In the genomic region with DNA sequence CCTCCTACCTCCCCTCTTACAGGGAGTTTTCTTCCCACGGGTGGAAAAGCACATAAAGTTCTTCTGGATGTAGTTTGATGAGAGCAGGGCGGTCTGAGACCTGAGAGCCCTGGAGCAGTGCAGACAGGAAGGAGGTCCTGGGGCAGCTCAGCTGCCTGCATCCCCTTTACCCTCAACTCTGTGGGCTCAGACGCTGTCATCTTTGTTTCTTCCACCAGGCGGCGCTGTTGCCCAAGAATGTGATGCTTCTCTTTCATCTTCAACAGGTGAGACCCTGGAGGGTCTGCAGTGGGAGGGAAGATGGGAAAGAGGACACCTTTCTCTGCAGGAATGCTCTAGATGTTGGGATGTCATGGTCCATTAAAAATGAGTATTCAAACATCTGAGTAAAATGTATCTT, we compare ENCODE assay signal across 10 mouse cellular contexts. TPM values are rescaled to one million over a fixed set of nuclear protein-coding genes. Genes with fewer than 3 reads are reported as not detected.
A peak's percentile ranks its signal among the peaks of the same experiment; 100 is the strongest.
DNase-seq lines count a peak whose midpoint lies in the region; ATAC-seq and TF ChIP-seq lines count a peak whose summit lies in the region.
"Not testable (repeated sequence)": the region's sequence is repeated elsewhere in the genome, so short reads cannot be mapped to it uniquely, and the experiment has no call there.
"Had no signal": no experiment of that assay in that cellular context is flagged by ENCODE, and none has a peak within 500 bp of the region (broad histone marks: within the 10 kb centered on the region; RNA-seq: fewer than 3 reads in every experiment).

No protein-coding gene starts in this region.

- not testable (repeated sequence) for H3K4me1 ChIP-seq in heart, embryonic 10.5 days; lung, embryonic 14.5 days (ENCODE audit: insufficient read depth)

- WGBS in heart, embryonic 10.5 days, result 3% methylated on average over 5 of the region's 5 CpGs
- 4% methylated on average over 5 of the region's 5 CpGs for WGBS in lung, embryonic 14.5 days

- not testable (repeated sequence) for H3K9me3 ChIP-seq in heart, embryonic 10.5 days; lung, embryonic 14.5 days (ENCODE audit: low read depth, low read length)

- H3K27me3 ChIP-seq in heart, embryonic 10.5 days (ENCODE audit: insufficient read depth, poor library complexity, severe bottlenecking); lung, embryonic 14.5 days (ENCODE audit: insufficient read depth, low read length): not testable (repeated sequence)

- not testable (repeated sequence) for H3K9ac ChIP-seq in lung, embryonic 14.5 days

- not testable (repeated sequence) for H3K4me3 ChIP-seq in heart, embryonic 10.5 days; lung, embryonic 14.5 days (ENCODE audit: low read depth, low read length)

- peak; percentile 72 for DNase-seq in CD4-positive, CD25-positive, alpha-beta regulatory T cell, adult 2 months (ENCODE audit: low read depth, low spot score)
- peak; percentile 65 for DNase-seq in adrenal gland, postnatal 25 days
- peak; percentile 39 for DNase-seq in embryo, embryonic 9.5 days (ENCODE audit: extremely low spot score)
- DNase-seq in heart, embryonic 10.5 days (ENCODE audit: low spot score), result peak; percentile 64
- DNase-seq in kidney, postnatal 4 days, result peak; percentile 80 to 83
- DNase-seq in lung, embryonic 14.5 days, result peak; percentile 58
- DNase-seq in ovary, postnatal 36 days (ENCODE audit: low spot score), result peak; percentile 49
- peak; percentile 66 for DNase-seq in thymus, postnatal 0 days (ENCODE audit: low spot score)

- not testable (repeated sequence) for H3K4me2 ChIP-seq in lung, embryonic 14.5 days

- ATAC-seq in lung, embryonic 14.5 days (ENCODE audit: insufficient read depth), result not testable (repeated sequence)

- not testable (repeated sequence) for H3K36me3 ChIP-seq in heart, embryonic 10.5 days; lung, embryonic 14.5 days (ENCODE audit: insufficient read depth)

- peak; percentile 82 for TF ChIP-seq CTCF in lung, embryonic 14.5 days (IDR thresholded peaks at IDR 0.05; ENCODE audit: low read depth)

- not testable (repeated sequence) for H3K27ac ChIP-seq in heart, embryonic 10.5 days; lung, embryonic 14.5 days (ENCODE audit: low read depth)

RNA-seq across cellular contexts. Expression of a gene that starts 24.4 kb away (rescaled TPM):
- total RNA-seq in adrenal gland, postnatal 25 days (2021), result 0.90 and 2.0 TPM in 2 replicates
- polyA plus RNA-seq in heart, embryonic 10.5 days (2016; fragmentation: Nextera tagmentation; extraction: Ambion mirVana), result 0.80 and 1.2 TPM in 2 replicates
- 1.0 and 1.1 TPM in 2 replicates for polyA plus RNA-seq in lung, embryonic 14.5 days (2014; fragmentation: Nextera tagmentation; extraction: Ambion mirVana)
- 1.4 and 1.9 TPM in 2 replicates for polyA plus RNA-seq in thymus, postnatal 0 days (2015; fragmentation: Nextera tagmentation; extraction: Ambion mirVana)
- polyA plus RNA-seq: limb, embryonic 12.5 days had no signal

RNA-seq across cellular contexts. Expression of a gene that starts 33.3 kb away (rescaled TPM):
- 86.1 and 109 TPM in 2 replicates for total RNA-seq in adrenal gland, postnatal 25 days (2021)
- 22.5 and 25.0 TPM in 2 replicates for polyA plus RNA-seq in heart, embryonic 10.5 days (2016; fragmentation: Nextera tagmentation; extraction: Ambion mirVana)
- 69.7 and 73.2 TPM in 2 replicates for polyA plus RNA-seq in lung, embryonic 14.5 days (2014; fragmentation: Nextera tagmentation; extraction: Ambion mirVana)
- polyA plus RNA-seq in thymus, postnatal 0 days (2015; fragmentation: Nextera tagmentation; extraction: Ambion mirVana), result 441 and 555 TPM in 2 replicates

RNA-seq across cellular contexts. Expression of a gene that starts 46.2 kb away (rescaled TPM):
- 1.1 TPM in 1 of 2 replicates, not detected in the other for total RNA-seq in adrenal gland, postnatal 25 days (2021)
- 11.2 and 15.9 TPM in 2 replicates for polyA plus RNA-seq in heart, embryonic 10.5 days (2016; fragmentation: Nextera tagmentation; extraction: Ambion mirVana)
- polyA plus RNA-seq in lung, embryonic 14.5 days (2014; fragmentation: Nextera tagmentation; extraction: Ambion mirVana), result 9.5 and 10.8 TPM in 2 replicates
- 68.4 and 69.8 TPM in 2 replicates for polyA plus RNA-seq in thymus, postnatal 0 days (2015; fragmentation: Nextera tagmentation; extraction: Ambion mirVana)
- total RNA-seq: hematopoietic stem cell, adult 5-6 weeks had no signal

RNA-seq across cellular contexts. Expression of a gene that starts 54.2 kb away (rescaled TPM):
- total RNA-seq in adrenal gland, postnatal 25 days (2021), result 237 and 249 TPM in 2 replicates
- 367 and 489 TPM in 2 replicates for polyA plus RNA-seq in heart, embryonic 10.5 days (2016; fragmentation: Nextera tagmentation; extraction: Ambion mirVana)
- polyA plus RNA-seq in lung, embryonic 14.5 days (2014; fragmentation: Nextera tagmentation; extraction: Ambion mirVana), result 529 and 569 TPM in 2 replicates
- polyA plus RNA-seq in thymus, postnatal 0 days (2015; fragmentation: Nextera tagmentation; extraction: Ambion mirVana), result 423 and 446 TPM in 2 replicates
